Mouse (Mus musculus) thymus, adult 2 months (tissue): ENCODE measurements around the gene Foxd4.

Source experiments
- CTCF ChIP-seq: fragments of 200-500 bp; IDR thresholded peaks from 2 replicates; pipeline ENCODE4 v1.5.1; 2012; ENCODE audit warnings: mild to moderate bottlenecking, control low read depth, low read length, moderate library complexity, borderline replicate concordance; ENCODE audit not compliant: control insufficient read depth, poor library complexity, insufficient read depth; ENCODE audit errors: extremely low read depth
- POLR2A ChIP-seq: fragments of 200-500 bp; IDR thresholded peaks from 2 replicates; pipeline ENCODE4 v1.6.1; 2012; ENCODE audit warnings: mild to moderate bottlenecking, low read length, control low read depth, moderate library complexity; ENCODE audit not compliant: control insufficient read depth, poor library complexity, insufficient read depth; ENCODE audit errors: extremely low read depth

GRCm38 (mm10) chr19:24902256-24902655 lies 1.3 kb upstream of the Foxd4 start:
- no peak for TF ChIP-seq CTCF
- no peak for TF ChIP-seq POLR2A
